Mouse (Mus musculus): ENCODE results near the gene Wdr35. TPM values are rescaled to one million over a fixed set of nuclear protein-coding genes. Genes with fewer than 3 reads are reported as not detected.

Wdr35 gene
- total and polyA plus RNA-seq, 3 experiments: 3.4 to 9.5 (median 9.0) TPM

GRCm38 (mm10) chr12:9071493-9071892 lies 97.8 kb downstream of the Wdr35 start:
- WGBS: 41% methylated on average over 4 of the region's 4 CpGs
- intact Hi-C loops (cut with DNase I): no loop called here
- H3K36me3 ChIP-seq (ENCODE audit: control insufficient read depth, insufficient read depth, low read length): no peaks in the 10 kb centered on the region
- TF ChIP-seq POLR2A (IDR thresholded peaks at IDR 0.05; ENCODE audit: insufficient read depth, low read depth, low read length): no peak
- TF ChIP-seq CTCF (IDR thresholded peaks at IDR 0.05): no peak
- no peak for TF ChIP-seq EP300 (IDR thresholded peaks at IDR 0.05; ENCODE audit: insufficient read depth, low read depth, low read length)
- no peak overlapping the region for H3K27ac ChIP-seq
- H3K27me3 ChIP-seq (ENCODE audit: control insufficient read depth, insufficient read depth, low read length): no peaks in the 10 kb centered on the region
- no peak overlapping the region for H3K9ac ChIP-seq (ENCODE audit: low read depth, low read length)
- H3K79me2 ChIP-seq (replicated peaks; ENCODE audit: control insufficient read depth, insufficient read depth, low read length): no peaks in the 10 kb centered on the region
- no peak for DNase-seq
- no peak overlapping the region for H3K4me3 ChIP-seq
- no peaks in the 10 kb centered on the region for H3K4me1 ChIP-seq (ENCODE audit: control insufficient read depth, insufficient read depth, low read length)

DNA sequence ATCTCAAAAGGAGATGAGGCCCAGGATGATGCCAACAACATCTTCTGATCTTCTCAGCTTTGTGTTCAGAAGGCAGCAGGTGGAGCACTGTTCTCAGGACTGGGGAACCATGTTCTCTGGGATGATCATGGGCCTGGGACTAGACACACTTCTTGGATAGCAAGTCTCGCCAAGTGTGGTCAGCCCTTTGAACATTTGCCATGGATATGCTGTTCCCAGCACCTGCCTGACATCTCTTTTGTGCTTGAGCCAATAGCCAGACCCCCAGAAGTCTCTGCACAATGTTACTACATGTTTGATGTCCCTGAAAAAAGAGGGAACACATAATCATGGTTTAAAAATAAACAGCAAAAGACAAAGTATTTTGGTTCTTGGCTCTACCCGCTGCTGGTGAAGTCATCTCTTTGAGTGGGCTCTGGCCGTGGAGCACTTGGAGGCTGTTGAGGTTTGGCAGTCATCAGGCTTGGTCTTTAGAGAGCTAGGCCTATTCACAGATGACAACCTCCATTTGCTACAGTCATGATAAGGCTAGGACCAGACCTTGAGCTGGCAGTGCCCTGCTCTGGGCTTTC lies 103.9 kb downstream of the Wdr35 start:
- TF ChIP-seq POLR2A (IDR thresholded peaks at IDR 0.05; ENCODE audit: insufficient read depth, low read depth, low read length): no peak
- TF ChIP-seq CTCF (IDR thresholded peaks at IDR 0.05): peak; percentile 26
- 0 out of 2 replicates have a peak, but pooled peaks have one; percentile 11 for TF ChIP-seq EP300 (IDR thresholded peaks at IDR 0.05; ENCODE audit: insufficient read depth, low read depth, low read length)
- Histone ChIP-seq H3K27ac (peak overlapping the region; percentile 36), H3K27me3 (ENCODE audit: control insufficient read depth, insufficient read depth, low read length) (no peaks in the 10 kb centered on the region), H3K9ac (ENCODE audit: low read depth, low read length) (no peak overlapping the region), H3K36me3 (ENCODE audit: control insufficient read depth, insufficient read depth, low read length) (no peaks in the 10 kb centered on the region; the same call in 1 of the 2 replicates), H3K79me2 (replicated peaks; ENCODE audit: control insufficient read depth, insufficient read depth, low read length) (no peaks in the 10 kb centered on the region), H3K4me1 (ENCODE audit: control insufficient read depth, insufficient read depth, low read length) (peaks cover 6% of the 10 kb centered on the region), H3K4me3 (no peak overlapping the region)
- intact Hi-C loops (cut with DNase I): loop anchor here (5.0 kb wide), 3 partner anchors 35 to 235 kb away; no protein-coding TSS in a partner anchor
- 47% methylated on average over 3 of the region's 3 CpGs for WGBS
- DNase-seq: peak; percentile 54 to 76

Other genes starting within 250 kb of the Wdr35 start
- 1 to 10 TPM; 4.8 to 5.7 TPM for gene Sdc1, start 202.6 kb upstream of the Wdr35 start, total RNA-seq (2021)
- gene Sdc1, start 202.6 kb upstream of the Wdr35 start, polyA plus RNA-seq (2012; rRNA removed): 9.1 and 11.0 TPM in 2 replicates
- gene Laptm4a, start 52.2 kb upstream of the Wdr35 start, total RNA-seq (2021): 100 to 1,000 TPM; 366 to 372 TPM
- gene Laptm4a, start 52.2 kb upstream of the Wdr35 start, polyA plus RNA-seq (2012; rRNA removed): 314 and 519 TPM in 2 replicates
- not detected for gene Matn3, start 26.0 kb upstream of the Wdr35 start, total RNA-seq (2021)
- gene Matn3, start 26.0 kb upstream of the Wdr35 start, polyA plus RNA-seq (2012; rRNA removed): not detected in 2 replicates
- gene Ttc32, start 56.1 kb downstream of the Wdr35 start, total RNA-seq (2021): 10 to 100 TPM; 26.1 to 31.4 TPM
- 13.8 and 15.7 TPM in 2 replicates for gene Ttc32, start 56.1 kb downstream of the Wdr35 start, polyA plus RNA-seq (2012; rRNA removed)